Mouse (Mus musculus) CD4-positive, CD25-positive, alpha-beta regulatory T cell, adult 2 months (primary cell): ENCODE data around the gene Tor4a.

ENCODE experiments used
- DNase-seq: peaks from one replicate; pipeline ENCODE4 v3.0.0-alpha.2; 2012; ENCODE audit warnings: low read depth, low spot score

Gene Tor4a

DNA sequence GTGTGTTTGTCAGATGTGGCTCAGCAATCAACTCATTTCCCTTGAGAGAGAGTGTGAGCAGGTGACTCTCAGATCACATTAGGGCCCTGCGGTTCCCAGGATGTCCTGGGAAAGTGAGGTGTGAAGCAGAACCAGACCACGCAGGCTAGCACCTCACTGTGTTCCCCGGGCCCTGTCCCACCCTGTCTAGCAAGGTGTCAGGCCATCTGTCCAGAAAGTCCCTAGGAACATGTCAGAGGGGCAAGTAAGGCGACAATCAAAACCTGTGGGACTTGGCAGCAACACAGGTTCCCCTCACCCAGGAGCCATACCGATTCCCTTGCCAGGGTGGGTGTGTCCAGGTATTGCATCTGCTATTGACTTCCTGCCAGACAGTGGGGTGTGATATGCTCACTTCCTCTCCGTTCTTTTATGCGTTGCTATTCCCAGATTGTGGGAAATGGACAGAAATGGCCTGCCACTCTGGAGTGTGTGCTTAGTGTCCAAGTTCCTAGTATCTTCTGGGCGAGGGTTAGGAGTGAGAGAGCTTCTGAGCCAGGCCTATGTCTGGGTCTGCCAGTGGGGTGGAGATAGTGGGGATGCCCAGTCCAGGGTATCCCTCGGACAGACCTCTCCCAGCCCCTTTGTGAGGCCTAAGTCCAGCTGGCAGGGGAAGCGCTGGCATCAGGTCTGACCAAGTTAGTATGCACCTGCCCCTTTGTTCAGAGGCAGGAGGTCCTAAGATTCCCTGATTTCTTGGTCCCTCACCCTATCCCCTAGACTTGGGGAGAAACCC, 26.2 kb downstream of the Tor4a start:
- peak; percentile 43 for DNase-seq

DNA sequence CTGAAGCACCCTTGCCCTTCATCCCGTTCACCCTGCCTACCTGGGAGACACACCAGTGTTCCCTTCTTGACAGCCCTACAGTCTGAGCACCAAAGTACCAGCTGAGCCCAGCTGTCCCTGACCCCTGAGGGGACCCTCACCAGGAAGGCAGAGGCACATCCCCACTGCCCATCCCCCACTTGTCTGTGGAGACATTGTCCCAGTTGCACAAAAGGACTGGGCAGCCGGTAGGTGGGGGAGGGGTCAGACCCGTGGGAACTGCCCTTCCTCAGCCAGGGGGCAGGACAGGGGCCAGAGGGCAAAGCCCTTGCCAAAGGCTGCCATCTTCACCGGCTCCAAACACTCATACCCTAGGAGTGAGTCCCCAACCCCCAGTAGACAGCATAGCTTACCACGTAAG, 26.9 kb downstream of the Tor4a start:
- no peak for DNase-seq

DNA sequence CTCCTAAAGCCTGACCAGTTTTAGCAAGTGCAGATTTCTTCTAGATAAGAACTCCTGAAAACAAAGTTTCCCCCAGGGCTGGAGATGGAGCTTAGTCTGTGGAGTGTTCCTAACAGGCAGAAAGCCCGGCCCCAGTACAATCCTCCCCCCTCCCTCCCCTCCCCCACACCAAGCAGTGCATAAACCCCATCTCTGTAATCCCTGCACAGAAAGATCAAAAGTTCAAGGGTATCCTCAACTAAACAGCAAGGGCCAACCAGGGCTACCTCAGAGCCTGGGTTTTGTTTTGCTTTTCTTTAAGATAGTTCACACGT, 28.1 kb downstream of the Tor4a start:
- no peak for DNase-seq

DNA sequence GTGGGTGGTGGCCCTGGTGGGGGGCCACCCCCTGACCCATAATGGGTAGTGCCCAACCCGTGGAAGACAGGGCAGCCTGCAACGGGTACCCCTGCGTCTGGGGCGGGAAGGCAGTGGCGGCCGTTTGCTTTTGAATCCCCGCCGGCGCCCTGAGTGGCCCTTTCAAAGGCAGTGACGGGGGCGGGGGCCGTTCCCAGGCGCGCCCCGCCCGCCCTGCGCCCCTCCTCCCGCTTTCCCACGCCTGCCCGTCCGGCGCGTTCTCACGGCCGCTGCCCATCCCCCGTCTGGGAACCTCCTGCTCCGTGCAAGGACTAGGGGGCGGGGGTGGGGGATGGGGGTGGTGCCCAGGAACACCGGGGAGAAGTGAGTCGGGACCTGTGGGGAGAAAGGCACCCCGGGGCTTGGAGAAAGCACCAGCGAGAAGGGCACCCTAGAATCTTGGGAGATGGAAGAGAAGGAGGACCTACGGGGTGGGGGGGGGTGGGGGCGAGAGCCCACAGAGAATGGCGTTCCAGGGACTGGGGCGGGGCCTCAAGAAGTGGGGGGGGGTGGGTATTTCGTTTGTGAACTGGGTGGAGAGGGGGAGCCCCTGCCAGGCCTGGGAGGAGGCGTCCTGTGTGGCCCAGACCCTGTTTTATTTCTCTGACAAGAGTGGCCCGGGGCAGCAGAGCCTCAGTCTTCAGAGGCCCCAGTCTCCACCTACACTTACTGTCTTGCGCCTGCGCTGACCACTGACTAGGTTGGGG, 28.6 kb downstream of the Tor4a start:
- DNase-seq: peak; percentile 61

DNA sequence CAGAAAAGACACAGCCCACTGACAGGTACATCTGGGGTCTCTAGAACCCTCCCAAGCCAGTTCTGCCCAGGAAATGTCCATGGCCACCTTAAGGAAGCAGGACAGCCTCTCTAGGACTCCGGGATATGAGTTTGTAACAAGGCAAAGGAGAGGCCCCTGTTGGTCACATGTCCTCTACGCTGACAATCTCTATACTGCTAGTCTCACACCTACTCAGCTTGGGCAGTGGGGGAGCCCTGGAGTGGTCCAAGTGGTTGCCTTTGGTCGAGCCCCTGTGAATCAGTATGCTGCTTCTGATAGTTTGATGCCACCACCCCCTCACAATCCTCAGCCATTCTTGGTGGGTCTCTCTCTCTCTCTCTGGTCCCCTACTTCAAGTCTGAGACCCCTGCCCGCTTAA, 29.2 kb downstream of the Tor4a start:
- no peak for DNase-seq

DNA sequence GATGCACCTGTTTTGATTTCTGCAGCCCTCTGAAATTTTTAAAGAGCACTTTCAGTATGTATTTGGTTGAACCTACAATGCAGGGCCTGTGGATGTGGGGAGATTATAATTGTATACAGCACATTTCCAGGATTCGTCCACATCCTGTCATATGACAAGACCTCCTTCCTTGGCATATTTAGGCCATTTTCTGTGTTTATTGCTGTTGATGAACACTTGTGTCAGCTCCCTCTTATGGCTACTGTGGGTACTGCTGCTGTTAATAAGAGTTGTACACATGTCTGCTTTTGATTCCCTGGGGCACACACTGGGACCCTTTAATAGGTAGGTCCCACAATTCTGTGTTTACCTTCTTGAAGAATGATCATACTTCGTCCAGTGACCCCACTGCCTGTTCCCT, 39.0 kb downstream of the Tor4a start:
- DNase-seq: peak; percentile 85

DNA sequence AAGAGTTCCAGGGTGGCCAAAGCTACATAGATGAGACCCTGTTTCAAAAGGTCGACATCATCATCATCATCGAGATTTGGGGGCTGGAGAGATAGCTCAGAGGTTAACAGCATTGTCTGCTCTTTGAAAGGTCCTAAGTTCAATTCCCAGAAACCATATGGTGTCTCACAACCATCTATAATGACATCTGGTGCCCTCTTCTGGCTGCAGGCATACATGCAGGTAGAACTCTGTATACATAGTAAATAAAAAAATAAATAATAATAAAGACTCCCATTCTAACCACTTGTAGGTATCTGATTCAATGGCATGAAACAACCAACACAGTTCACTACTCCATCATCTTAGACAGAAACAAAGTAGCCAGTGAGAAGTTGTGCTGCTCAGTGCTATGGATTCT, 39.7 kb downstream of the Tor4a start:
- DNase-seq: peak; percentile 66

DNA sequence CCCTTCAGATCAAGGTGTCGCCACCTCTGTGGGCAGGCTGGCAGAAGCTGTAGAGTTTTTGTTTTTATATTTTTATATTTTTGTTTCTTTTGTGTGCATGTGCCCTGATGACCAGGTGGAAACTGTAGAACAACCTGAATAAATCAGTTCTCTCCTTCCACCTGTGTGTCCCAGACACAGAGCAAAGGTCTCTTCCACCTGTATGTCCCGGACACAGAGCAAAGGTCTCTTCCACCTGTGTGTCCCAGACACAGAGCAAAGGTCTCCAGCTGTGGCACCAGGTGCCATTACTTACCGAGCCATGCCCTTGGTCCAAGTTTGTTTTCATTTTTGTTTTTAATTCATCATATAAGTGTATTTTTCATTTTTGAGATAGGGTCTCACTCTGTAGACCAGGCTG, 40.5 kb downstream of the Tor4a start:
- DNase-seq: no peak

DNA sequence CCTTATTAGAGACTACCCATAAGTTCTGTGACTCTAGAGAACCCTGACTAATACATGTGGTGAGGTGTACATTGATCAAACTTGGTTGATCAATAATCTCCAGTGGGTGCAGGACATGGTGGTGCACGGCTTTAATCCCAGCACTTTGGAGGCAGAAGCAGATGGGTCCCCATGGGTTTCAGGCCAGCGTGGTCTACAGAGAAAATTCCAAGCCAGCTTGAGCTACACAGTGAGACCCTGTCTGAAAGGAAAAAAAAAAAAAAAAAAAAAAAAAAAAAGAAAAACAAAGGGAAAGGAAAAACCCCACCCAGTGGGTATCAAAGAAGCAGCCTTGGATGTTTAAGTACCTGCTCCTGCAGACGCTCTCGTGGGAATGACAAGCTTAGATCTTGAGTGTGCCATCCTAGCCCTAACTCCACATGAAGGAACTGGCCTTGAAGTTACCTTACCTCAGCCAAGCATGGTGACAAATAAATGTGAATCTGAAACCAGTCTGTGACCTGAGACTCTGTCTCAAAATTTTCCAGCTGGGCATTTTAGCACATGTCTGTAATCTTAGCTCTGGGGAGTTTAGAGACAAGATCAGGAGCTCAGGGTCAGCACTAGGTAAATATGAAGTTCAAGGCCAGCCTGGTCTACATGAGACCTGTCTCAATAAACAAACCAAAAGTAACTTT, 45.3 kb downstream of the Tor4a start:
- no peak for DNase-seq

DNA sequence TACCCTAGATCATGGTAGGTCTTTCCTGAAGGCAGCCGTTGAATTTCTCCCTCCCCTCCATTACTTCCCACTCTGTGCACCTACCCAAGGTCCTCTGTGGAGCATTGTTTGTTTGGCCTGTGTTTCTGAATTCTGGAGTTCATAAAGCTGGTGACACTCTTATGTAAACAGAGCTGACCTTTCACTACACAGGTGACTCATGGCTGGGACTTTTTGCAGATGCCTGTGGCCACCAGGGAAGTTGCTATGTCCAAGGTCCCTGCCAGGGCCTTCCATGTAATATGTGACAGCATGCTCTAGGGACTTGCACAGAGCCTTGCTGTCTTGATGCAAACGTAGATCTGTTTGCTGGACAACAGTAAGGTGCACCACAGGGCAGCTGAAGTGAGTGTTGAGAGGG, 47.0 kb downstream of the Tor4a start:
- no peak for DNase-seq

DNA sequence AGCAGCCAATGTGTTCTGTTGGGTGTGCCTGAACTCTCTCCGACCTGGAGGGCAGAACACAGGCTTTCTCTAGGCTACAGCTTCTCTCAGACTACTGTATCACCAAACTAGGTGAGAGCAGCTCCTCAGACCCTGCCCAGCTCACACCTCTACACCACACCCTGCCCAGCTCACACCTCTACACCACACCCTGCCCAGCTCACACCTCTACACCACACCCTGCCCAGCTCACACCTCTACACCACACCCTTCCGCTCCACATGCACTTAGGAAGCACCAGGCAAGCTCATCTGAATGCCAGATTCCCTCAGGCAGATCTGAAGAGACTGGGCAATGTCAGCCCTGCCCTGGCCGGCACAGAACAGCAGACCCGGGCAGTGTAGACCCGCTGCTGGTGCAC, 48.8 kb downstream of the Tor4a start:
- DNase-seq: no peak

DNA sequence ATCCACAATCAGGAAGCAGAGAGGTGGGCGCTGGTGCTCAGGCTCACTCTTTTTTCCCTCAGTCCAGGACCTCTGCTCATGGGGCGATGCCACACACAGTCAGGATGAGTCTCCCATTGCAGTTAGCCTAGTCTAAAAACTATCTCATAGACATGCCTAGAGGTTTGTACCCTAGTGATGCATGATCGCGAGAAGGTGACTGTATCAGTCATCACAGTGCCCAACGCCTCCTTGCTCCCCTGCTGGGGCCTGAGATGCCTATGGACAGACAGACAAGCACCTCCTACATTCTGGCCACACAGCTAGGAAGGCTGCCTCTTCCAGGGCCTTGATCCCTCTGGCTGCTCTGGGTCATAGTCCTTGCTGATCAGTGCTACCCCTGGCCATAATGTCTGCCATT, 49.3 kb downstream of the Tor4a start:
- DNase-seq: no peak

DNA sequence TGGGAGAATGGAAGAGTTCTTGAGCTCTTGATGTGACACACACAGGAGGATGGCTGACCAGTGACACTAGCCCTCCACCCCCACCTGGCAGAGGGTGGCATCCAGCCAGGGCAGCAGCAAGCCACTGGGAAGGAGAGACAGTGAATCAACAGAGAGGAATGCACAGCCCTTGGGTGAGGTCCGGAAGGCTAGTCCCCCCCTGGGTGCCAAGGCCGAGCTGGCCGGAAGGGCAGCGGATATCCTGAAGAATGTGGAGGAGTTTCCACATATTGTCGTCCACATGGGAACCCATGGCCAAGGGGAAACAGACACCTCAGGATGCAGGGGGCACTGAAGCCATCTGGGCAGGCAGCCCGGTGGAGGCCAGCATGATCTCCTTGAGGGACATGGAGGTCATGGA, 51.3 kb downstream of the Tor4a start:
- no peak for DNase-seq
